Mouse (Mus musculus): ENCODE data around the gene Stim2.

DNA sequence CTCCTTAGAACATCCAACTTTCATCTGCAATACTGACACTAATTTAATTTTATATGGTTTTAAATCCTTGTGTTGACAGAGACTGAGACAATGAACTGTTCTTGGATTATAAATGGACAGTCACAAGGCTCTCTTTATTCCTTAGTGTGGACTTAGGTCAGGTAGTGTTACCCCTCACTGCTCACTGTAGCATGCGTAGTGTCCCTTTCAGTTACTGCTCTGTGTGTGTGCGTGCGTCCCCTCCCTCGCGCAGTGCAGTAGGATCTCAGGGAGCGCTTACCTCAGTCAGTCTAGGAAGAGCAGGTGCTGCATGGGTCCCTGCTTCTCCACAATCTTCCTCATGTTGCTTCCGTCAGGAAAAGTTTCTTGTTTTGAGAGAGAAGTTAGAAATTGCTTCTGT lies 43.7 kb downstream of the Stim2 start:
- no peak for TF ChIP-seq GATA1 (IDR thresholded peaks at IDR 0.05; ENCODE audit: borderline replicate concordance, low read length)
- no peak for TF ChIP-seq FLI1 (IDR thresholded peaks at IDR 0.05; ENCODE audit: low read length)

Data from megakaryocyte, embryonic 14.5 days (primary cell).